Mouse (Mus musculus) kidney, adult 9 months (tissue): ENCODE data around the gene Grid2.
"Not testable (repeated sequence)": the region's sequence is repeated elsewhere in the genome, so short reads cannot be mapped to it uniquely, and the experiment has no call there.

Source experiments
- DNase-seq: peaks from one replicate; pipeline ENCODE4 v3.0.0; 2022

The Grid2 gene

DNA sequence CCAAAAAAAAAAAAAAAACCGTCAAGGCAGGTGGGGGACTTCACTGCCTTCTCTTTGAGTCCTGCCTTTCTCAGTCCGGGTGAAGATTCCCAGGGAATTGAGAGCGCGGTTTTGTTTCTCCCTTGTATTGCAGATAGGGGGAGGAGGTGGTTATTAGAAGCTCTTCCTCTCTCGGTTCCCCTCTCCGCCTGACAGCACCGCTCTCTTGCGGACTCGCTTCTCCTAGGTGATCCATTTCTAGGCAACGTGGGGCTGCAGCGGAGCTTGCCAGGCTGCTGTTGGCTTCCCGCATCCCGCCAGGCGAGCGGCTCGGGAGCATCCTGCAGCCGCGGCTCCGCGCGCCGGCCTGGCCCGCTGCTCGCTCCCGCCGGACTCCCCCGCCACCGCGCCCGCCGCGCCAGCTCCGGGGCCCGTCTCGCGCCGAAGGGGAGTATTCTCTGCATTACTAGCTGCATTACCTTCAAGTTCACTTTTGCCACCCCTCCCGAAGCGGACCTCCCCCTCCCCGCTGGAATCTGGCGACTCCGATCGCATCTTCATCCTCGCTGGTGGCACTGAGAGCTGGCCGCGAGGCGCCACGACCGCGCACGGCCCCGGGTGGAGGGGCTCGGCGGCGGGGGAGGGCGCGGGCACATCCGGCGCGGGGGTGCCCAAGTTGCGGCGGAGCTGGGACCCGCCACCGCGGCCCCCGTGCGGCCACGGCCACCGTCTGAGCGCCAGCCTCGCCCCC lies at the start of gene Grid2:
Grid2 (plus strand) TSS at position 51 of the 730 bp plus-strand sequence.
- no peak for DNase-seq

DNA sequence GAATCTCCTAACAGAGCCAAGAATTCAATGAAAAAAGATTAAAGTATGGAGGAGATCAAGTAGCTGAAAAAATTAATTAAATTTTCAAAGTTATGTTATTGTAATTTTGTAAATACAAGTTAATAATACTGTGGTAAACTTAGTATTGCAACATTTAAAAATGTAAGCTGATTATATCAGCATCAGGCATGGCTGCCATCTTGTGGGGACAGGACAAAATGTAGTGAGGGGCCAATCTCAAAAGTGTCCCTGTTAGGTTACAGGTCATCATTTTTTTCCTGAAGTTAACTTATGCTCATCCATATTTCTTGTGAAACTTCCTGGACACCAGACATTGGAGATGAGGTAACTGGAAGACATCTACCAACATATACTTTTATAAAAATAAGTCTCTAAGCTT lies 4.9 kb upstream of the Grid2 start:
- no peak for DNase-seq

DNA sequence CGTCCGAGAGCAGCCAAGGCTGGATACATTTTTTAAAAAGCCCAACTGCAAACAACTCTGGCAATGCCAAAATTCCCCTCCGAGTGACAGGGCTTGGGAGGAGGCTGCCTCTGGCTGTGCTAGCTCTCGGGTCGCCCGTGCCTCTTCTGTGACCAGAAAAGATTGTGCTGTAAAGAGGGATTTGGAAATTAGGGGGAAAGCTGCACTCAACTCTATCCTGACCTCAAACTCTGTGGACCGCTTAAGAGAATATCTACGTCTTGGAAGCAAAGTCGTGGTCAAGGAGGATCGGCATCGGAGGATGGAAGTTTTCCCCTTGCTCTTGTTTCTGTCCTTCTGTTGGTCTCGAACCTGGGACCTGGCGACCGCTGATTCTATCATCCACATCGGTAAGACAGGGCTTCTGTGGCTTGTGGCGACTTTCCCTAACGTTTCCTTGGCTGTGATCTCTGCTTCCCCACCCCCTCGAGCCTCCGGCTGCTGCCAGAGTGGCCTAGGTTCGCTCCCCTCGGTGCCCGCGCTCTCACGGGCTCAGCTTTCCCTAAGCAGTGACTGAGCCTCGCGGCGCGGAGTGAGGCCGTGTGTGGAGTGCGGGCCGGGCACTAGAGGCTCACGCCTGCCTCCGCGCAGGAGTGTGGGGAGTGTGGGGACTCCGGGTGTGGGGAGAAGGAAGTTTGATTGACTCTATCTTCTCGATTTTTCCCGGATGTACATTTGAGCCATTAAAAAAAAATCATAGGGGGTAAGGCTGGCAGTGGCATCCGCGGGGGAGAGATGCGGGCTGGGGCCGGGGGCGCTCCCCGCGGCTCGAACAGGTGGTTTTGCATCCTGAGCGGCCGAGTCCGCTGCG lies 1.1 kb downstream of the Grid2 start:
- DNase-seq, result no peak

DNA sequence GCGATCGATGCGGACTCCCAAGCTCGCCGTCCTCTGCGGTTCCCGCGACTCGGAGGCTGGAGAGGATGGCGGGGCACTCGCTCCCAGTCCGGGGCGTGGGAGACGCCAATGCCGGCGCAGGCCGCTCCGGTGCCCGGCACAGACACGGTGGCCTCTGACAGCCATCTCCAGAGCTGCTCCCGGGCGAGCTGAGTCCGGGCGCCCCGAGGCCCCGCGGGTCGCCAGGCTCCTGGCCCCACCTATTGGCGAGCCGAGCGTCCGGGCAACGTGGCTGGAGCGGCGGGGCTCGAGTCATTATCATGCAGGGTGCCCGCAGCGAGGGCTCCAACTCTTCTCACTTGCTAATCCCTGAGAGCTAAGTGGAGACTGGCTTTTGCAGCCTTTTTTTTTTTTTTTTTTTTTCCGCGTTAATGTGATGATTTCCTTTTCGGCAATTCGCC lies 1.8 kb downstream of the Grid2 start:
- DNase-seq, result no peak

DNA sequence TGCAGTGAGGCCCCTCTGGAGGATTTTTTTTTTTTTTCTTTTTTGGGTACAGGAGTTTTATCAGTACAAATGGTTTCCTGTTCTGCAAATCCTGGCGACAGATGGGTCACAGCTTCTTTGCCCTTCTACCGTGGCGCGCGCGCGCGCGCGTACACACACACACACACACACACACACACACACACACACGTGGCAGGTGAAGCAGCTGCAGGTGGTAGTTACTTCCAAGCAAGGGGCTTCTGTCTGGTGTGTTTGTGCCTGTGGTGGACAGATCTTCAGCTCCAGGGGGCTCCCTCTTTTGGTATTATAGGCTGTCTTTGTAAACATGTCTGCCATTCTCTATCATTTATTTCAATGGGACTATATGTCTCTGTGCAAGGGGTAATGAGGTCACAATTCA lies 2.2 kb downstream of the Grid2 start:
- no peak for DNase-seq

DNA sequence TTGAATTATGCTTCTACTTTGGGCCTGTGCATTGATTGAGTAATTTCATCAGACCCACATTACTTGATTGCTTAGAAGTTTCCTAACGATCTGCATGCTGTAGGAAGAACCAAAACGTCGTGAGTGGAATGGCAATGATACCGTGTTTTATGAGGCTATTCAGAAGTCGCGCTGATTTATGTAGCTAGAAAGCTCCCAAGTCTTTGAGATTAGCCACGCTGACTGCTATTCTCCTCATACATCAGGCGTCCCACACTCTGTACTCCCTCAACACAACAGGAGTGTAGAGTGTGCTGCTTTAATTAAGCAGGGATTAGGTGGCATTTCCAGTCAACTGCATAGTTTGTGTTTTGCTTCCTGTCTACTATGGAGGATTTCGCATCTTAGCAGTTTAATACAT lies 4.1 kb downstream of the Grid2 start:
- no peak for DNase-seq

DNA sequence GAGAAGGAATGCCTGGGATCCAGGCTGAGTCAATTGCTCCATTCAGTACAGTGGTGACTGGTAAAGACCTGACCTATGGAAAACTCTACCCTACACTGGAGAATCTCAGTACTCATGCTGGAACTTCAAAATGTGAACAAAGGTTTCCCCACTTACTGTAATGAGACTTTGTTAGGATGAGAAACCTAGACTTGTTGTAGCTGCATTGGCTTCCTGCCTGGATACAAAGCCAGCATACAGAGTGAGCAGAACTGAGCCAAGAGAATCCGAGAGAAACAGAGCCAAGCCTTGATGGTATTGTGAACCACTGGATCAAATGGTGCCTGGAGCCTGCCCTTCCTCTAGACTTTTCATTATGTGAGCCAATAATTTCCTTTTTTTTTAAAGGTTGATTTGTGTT lies 28.7 kb downstream of the Grid2 start:
- no peak for DNase-seq

DNA sequence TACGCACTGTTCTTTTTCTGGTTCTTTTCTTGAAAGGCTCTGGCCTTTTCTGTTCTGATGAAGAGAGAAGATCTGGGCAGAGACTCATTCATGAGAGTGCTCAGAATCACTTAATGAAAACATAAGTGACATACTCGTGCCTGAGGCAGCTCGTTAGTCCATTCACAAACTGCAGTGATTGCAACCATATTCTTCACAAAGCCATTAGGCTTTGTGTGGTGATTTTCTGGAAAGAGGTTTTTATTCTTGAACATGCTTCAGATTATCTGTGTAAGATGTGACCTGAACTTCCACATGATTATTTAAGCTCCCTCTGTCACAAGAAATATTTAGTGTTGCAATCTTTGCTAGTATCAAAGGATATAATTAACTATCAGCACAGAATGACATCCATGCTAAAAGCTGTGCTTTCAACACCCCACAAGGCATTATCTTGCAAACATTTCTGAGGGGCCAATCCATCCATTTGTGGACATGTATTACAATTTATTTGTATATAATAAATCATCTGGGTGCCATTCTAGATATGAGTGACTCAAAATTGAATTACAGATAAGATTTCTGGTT lies 86.8 kb downstream of the Grid2 start:
- no peak for DNase-seq

DNA sequence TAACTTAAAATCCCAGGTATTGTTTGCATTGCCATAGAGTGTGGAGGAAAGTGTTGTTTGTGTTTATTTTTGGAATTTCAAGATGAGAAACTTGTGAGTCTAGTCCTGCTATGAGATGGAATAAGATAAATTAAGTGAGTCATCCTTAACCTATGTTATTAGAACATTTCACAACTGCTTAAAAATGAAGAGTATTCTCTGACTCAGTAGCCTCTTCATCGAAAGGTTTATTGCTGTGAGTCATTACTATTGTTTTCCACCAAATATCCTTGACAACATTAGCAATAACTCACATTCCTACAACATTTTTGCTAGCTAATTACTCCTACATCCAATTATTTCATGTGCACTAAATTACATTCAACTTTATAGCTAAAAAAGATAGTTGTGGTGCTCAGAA lies 91.3 kb downstream of the Grid2 start:
- no peak for DNase-seq

DNA sequence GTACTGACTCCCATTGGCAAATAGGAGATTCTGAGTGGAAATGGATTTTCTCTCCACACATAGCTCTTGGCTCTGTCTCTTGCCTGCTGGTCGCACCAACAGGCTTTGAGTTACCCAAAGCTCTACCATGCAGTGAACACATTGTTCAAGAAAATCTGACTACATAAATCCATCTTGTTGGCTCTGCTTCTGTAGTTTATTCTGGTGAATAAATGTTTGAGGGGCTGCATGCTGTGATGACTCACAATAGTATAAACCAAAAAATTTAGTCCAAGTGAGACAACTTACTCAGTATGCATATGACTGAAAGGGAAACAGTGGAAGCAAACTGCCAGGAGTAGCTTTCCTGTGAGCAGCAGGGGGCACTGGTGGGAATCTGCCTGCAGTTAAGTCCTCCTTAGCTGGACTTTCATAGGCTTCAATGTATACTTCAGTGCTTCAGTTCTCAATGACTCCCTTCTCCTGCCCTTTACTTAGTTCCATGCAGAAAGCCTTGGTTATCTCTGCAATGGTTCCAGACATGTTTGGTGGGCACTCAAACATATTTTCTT lies 125.5 kb downstream of the Grid2 start:
- DNase-seq, result no peak

DNA sequence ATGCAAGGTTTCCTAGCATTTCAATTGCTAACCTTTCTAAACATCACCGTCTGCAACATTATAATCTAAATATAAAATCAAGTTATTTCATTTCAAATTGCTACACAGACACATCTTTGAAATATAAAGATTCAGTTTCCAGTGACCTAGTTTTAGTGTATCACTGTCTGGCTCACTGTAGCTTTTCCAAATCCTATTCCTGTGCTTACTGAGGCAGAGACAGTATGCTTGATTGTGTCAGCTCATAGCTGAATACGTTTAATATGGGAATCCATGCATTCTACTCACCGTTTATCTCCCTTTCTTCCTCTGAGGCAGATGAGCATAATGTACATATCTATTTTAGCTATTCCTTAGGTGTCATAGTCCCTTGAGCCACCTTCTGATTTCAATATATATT lies 146.0 kb downstream of the Grid2 start:
- DNase-seq, result no peak

DNA sequence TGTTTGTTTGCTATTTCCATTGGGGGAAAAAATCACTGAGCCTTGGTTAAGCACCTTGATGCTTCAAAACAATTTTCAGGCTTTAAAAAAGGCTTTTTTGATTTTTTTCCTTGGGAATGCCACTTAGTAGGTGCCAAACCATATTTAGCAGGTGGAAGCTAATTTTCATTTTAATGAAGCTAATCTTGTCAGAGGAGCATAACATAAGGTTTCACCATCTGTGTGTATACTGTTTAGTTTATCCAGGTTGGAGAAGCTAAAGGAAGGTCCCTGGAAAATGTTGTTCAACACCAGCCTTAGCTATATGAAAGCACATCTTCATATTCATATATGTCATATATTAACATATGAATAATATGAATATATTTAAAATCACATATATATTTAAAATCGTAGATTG lies 161.9 kb downstream of the Grid2 start:
- no peak for DNase-seq

DNA sequence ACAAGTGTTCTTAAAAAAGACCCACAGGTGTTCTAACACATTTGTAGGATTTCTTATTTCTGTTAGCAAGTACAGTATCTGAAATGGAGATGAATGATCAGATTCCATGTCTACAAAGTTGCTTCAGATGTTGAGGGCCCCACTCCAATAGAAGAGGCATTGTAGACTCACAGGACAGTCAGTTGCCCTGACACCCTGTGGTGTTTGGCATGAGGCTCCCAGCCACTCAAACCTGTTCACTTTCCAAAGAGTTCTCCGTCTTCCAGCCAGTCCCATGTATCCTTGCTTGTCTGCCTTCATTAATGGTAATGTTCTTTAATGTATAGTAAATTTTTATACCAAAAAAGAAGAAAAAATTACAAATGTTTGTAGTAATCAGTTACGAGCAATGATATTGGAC lies 177.1 kb downstream of the Grid2 start:
- no peak for DNase-seq

DNA sequence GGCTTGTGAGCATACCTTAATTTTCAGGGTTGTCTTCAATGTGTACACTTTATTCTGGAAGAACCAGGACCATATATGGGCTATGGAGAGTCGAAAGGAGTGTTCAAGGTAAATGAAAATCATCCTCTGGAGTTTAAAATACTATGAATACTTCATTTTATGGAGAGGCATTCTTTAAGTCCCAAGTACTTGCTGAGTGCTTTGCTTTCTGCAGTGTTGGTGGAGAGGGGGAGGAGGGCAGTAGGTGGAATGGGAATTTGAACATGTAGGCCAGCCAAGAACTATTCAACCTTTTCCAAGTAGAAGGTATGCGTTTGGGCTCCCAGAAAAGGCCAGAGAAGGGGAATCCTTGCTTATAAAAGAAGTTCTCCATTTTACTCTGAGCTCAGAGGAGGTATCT lies 192.5 kb downstream of the Grid2 start:
- DNase-seq, result no peak

DNA sequence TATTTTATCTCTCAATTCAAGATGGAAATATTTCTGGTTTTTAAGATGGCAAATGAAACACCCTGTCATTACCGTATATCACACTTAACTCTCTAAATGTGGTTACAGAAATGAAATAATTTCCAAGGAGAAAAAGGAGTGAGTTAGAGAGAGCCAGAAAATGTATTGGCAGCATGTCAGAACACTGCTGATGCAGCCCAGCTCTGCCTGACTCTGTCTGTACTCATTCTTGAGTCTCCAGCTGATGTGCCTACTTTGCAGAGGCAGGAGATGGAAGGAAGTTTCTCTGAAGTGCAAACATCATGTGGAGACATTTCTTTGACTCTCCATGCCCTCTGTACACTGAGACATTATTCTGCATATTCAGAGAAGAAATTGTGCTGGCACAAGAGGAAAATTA lies 226.5 kb downstream of the Grid2 start:
- no peak for DNase-seq

DNA sequence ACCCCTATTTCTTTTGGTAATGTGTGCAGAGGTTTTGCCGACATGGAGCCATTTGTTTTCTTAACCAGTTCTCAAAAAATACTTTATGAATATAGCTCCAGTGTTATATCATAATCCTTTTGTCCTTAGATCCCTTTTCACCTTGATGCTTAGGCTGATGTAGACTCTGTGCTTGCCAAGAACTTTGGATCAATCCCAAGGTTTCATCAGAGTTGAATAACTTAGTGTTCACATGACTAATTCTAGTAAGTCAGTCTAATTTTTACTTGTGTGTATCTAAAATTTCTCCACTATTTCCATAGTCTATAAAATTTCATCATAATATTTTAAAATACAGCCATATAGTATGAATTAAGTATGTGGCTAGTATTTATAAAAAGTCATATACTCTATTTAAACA lies 259.3 kb downstream of the Grid2 start:
- no peak for DNase-seq

DNA sequence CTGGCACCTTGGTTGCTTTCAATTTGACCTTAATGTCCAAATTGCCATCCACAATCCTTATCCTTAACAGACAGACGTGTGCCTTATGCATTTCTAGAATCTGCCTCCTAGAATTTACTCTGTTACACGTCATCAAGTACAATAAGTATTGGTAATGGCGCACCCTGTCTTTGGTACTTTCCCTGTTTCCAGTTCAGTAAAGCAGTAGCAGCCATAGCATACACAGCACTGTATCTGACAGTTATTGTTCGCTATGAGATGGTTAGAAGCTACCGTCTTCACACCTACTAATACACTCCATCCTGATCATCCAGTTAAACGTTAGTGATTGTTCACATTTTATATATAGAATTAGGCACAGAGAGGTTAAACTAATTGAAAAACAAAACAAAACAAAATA lies 260.3 kb downstream of the Grid2 start:
- no peak for DNase-seq

DNA sequence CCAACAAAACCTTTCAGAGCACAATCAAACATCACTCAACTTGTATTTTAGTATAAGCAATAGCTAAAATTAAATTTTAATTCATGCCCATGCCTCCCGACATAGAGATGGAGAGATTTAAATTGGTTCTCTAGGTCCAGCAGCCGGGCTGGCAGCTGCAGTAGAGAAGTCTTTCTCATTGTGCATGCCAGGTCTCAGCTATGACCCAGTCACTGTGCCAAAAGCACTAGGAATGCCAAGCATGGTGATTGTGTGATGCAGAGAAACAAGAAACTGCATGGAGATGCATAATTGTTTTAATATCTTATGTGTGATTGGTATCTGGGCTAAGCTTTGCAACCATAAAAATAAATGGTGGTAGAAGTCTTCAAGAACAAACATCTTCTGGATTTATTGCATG lies 276.1 kb downstream of the Grid2 start:
- DNase-seq, result no peak

DNA sequence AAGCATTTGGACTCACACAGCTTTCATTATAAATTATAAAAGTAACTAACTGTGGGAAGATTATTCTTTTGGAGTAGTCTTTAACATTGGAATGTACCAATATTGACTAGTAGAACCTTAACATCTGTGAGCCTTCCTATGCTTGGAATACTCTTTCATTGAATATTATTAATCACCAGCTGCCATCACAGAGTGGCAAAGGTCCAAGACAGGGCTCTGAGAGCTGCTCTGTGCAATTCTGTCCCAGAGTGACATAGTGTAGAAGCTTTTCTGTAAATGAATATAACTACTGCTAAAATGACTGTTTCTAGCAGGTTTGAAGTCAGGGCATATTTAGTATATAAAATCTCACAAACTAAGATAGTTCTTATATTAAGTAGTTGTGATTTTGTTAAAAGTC lies 277.2 kb downstream of the Grid2 start:
- no peak for DNase-seq

DNA sequence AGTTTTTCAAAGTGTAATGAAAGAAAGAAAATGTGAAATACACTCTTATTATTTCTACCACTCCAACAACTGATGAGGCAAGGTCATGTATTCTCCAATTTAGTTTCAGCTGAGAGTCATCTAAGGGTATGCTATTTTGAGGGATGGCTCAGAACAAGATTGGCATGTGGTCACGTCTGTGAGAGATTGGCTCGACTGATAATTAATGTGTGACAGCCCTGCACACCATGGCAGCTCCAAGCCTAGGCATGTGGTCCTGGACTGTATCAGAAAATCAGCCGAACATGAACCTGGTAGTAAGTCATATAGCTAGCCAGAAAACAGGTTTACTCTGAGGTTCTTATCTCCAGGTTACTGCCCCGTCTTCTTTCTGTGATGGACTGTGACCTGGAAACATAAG lies 292.1 kb downstream of the Grid2 start:
- no peak for DNase-seq

DNA sequence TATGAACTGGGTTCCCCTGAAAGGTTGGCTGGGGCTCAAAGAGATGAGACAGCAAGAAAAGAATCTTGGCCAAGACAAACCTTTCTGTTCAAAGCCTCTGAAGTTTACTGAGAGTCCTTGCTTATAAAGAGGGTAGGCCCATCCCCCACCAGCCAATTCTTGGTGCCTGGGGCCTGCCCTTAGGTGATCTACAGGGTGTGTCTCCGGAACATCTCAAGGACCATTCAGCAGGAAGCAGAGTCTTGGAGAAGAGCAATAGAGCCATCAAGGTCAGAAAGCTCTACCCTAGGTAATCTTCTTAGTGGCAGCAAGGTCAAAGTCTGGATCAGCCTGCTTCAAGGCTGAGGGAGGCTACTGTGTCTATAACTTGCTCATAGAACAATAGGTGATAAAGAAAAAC lies 313.1 kb downstream of the Grid2 start:
- not testable (repeated sequence) for DNase-seq

DNA sequence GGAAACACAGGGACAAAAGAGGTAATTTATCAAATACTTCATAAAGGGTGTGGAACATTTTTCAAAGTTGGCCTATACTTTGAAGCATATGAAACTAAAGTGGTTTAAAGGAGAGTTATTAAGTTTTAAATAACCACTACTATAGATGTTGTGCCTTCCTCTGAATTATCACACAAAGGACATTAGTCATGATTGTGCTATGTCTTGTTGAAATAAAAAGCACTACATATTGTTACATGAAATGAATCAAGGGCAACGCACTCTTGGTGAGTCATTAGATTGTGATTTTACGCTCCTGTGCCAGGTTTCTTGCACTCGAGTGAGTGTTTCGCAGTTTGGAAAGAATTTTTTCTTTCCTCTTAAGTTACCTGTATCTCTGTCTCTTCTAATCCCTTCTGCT lies 335.0 kb downstream of the Grid2 start:
- no peak for DNase-seq

DNA sequence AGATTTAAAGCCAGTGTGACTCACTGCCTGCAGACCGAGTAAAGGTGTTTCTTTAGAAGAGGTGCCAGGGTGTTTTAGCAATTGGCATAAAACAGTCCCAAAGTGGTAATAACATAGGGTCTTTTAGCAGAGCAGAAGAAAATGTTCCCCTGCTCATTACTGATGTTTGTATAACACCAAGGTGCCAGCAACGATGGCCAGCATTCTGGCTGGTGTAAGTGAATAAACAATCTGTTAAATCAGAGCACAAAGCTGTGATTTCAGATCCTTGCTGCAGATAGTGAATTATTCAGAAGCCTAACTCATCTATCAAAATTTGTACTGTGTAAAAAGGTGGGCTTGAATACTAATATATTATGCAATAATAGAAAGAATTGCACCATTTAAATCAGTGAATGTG lies 353.9 kb downstream of the Grid2 start:
- no peak for DNase-seq

DNA sequence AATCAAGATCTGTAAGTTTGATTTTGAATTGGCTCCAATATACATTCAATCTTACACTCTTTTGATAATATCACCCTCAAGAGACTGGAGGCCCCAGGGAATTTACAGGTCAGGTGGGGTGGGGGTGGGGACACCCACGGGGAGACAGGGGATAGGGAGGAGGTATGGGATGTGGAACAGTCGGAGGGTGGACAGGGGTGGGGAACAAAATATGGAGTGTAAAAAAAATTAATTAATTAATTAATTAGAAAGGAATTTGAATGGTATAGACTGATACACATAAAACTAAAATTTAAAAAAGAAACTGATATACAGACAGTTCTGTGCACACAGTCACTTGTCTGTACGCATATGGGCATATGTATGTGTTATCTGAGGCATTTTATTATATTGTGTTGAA lies 380.3 kb downstream of the Grid2 start:
- DNase-seq, result no peak
